Mouse (Mus musculus) CH12.LX (cell line): Measurements from ENCODE around the gene Zfp788. TPM values are rescaled to one million over a fixed set of nuclear protein-coding genes. Genes with fewer than 3 reads are reported as not detected.
"Not testable (repeated sequence)": the region's sequence is repeated elsewhere in the genome, so short reads cannot be mapped to it uniquely, and the experiment has no call there.

ENCODE experiments used
- DNase-seq: peaks from one replicate; pipeline ENCODE4 v3.0.0-alpha.2; 2013; ENCODE audit errors: extremely low read depth
- H3K27ac ChIP-seq: 2 replicates; pipeline ENCODE4 v1.5.1; 2012; ENCODE audit warnings: low read depth, mild to moderate bottlenecking, control low read depth, moderate library complexity; ENCODE audit not compliant: insufficient read depth
- H3K27me3 ChIP-seq: replicated peaks from 2 replicates; pipeline ENCODE3; 2012; ENCODE audit warnings: inconsistent platforms
- H3K36me3 ChIP-seq, 2 experiments: replicated peaks in 1 of 2; 2 replicates each; pipeline versions ENCODE3 to v1.6.1; 2012; ENCODE audit warnings: inconsistent platforms in 1 of 2, low read length in 1 of 2, mild to moderate bottlenecking in 1 of 2, mixed read lengths in 1 of 2, moderate library complexity in 1 of 2; ENCODE audit not compliant: control insufficient read depth in 1 of 2, insufficient read depth in 1 of 2
- H3K4me1 ChIP-seq, 2 experiments: 2 replicates each; pipeline ENCODE4 v1.6.1; 2012; ENCODE audit warnings: inconsistent platforms in 1 of 2, moderate library complexity in 1 of 2; ENCODE audit not compliant: insufficient read depth in 2 of 2, control insufficient read depth in 1 of 2
- H3K4me2 ChIP-seq: 2 replicates; pipeline ENCODE4 v1.6.1; 2012; ENCODE audit warnings: low read depth, mild to moderate bottlenecking, control low read depth; ENCODE audit not compliant: poor library complexity, insufficient read depth, severe bottlenecking
- H3K4me3 ChIP-seq, 3 experiments: fragments of 150-350 bp in 1 of 3; sonication (generic) in 1 of 3; replicated peaks in 1 of 3; 2 replicates each; pipeline versions ENCODE3 to v1.5.1; 2011 to 2012; ENCODE audit warnings: low read depth in 2 of 3, low read length in 2 of 3, mild to moderate bottlenecking in 2 of 3, moderate library complexity in 2 of 3, control low read depth in 1 of 3, improper control_type of control experiment in 1 of 3, inconsistent platforms in 1 of 3, mixed read lengths in 1 of 3; ENCODE audit not compliant: poor library complexity in 1 of 3
- H3K79me2 ChIP-seq: replicated peaks from 2 replicates; pipeline ENCODE4 v1.6.1; 2012; ENCODE audit warnings: mild to moderate bottlenecking, moderate library complexity; ENCODE audit not compliant: control insufficient read depth, poor library complexity, insufficient read depth, severe bottlenecking; ENCODE audit errors: extremely low read depth
- H3K9ac ChIP-seq: 2 replicates; pipeline ENCODE4 v1.6.1; 2012; ENCODE audit warnings: low read depth, mild to moderate bottlenecking, control low read depth, moderate library complexity; ENCODE audit not compliant: insufficient read depth
- H3K9me3 ChIP-seq: replicated peaks from 2 replicates; pipeline ENCODE3; 2012; ENCODE audit warnings: low read length, inconsistent platforms, mixed read lengths
- BHLHE40 ChIP-seq: IDR thresholded peaks from 2 replicates; pipeline ENCODE4 v1.6.1; 2011; ENCODE audit warnings: mild to moderate bottlenecking, low read depth, low read length, improper control_type of control experiment
- CTCF ChIP-seq, 2 experiments: IDR thresholded peaks in 1 of 2; conservative IDR thresholded peaks in 1 of 2; 2 replicates each; pipeline ENCODE4 v1.5.1; 2011 to 2012; ENCODE audit warnings: low read depth in 2 of 2, low read length in 2 of 2, improper control_type of control experiment in 1 of 2, inconsistent platforms in 1 of 2, mild to moderate bottlenecking in 1 of 2, moderate library complexity in 1 of 2
- E2F4 ChIP-seq: IDR thresholded peaks from 2 replicates; pipeline ENCODE4 v1.6.1; 2011; ENCODE audit warnings: low read depth, low read length, improper control_type of control experiment; ENCODE audit not compliant: insufficient replicate concordance
- ELF1 ChIP-seq: IDR thresholded peaks from 2 replicates; pipeline ENCODE4 v1.6.1; 2014; ENCODE audit warnings: low read depth, mild to moderate bottlenecking, inconsistent platforms, low read length, improper control_type of control experiment
- EP300 ChIP-seq: IDR thresholded peaks from 2 replicates; pipeline ENCODE4 v1.6.1; 2011; ENCODE audit warnings: low read length, improper control_type of control experiment
- ETS1 ChIP-seq: conservative IDR thresholded peaks from 2 replicates; pipeline ENCODE4 v1.6.1; 2012; ENCODE audit warnings: low read depth, mild to moderate bottlenecking, inconsistent platforms, low read length, improper control_type of control experiment, moderate library complexity
- HCFC1 ChIP-seq: IDR thresholded peaks from 2 replicates; pipeline ENCODE4 v1.6.1; 2012; ENCODE audit warnings: low read depth, mild to moderate bottlenecking, inconsistent platforms, low read length, improper control_type of control experiment
- IRF4 ChIP-seq: IDR thresholded peaks from 2 replicates; pipeline ENCODE4 v1.6.1; 2014; ENCODE audit warnings: low read depth, mild to moderate bottlenecking, inconsistent platforms, low read length, improper control_type of control experiment
- JUND ChIP-seq: conservative IDR thresholded peaks from 2 replicates; pipeline ENCODE4 v1.6.1; 2011; ENCODE audit warnings: low read depth, low read length, improper control_type of control experiment
- MAFK ChIP-seq: IDR thresholded peaks from 2 replicates; pipeline ENCODE4 v1.6.1; 2011; ENCODE audit warnings: low read length, improper control_type of control experiment; ENCODE audit not compliant: insufficient replicate concordance
- MAZ ChIP-seq: IDR thresholded peaks from 2 replicates; pipeline ENCODE4 v1.6.1; 2012; ENCODE audit warnings: low read depth, mild to moderate bottlenecking, inconsistent platforms, low read length, improper control_type of control experiment, moderate library complexity
- MEF2A ChIP-seq: IDR thresholded peaks from 2 replicates; pipeline ENCODE4 v1.6.1; 2014; ENCODE audit warnings: low read depth, mild to moderate bottlenecking, inconsistent platforms, low read length, improper control_type of control experiment, borderline replicate concordance
- MXI1 ChIP-seq: IDR thresholded peaks from 2 replicates; pipeline ENCODE4 v1.6.1; 2011; ENCODE audit warnings: mild to moderate bottlenecking, low read depth, low read length, improper control_type of control experiment
- NELFE ChIP-seq: IDR thresholded peaks from 2 replicates; pipeline ENCODE4 v1.6.1; 2011; ENCODE audit warnings: low read depth, low read length, improper control_type of control experiment
- NRF1 ChIP-seq: IDR thresholded peaks from 2 replicates; pipeline ENCODE4 v1.6.1; 2014; ENCODE audit warnings: low read depth, mild to moderate bottlenecking, inconsistent platforms, low read length, improper control_type of control experiment, moderate library complexity
- POLR2A ChIP-seq: IDR thresholded peaks from 2 replicates; pipeline ENCODE4 v1.6.1; 2011; ENCODE audit warnings: low read depth, mild to moderate bottlenecking, improper control_type of control experiment, low read length
- POLR2AphosphoS2 ChIP-seq: IDR thresholded peaks from 2 replicates; pipeline ENCODE4 v1.6.1; 2011; ENCODE audit warnings: low read depth, low read length, improper control_type of control experiment
- RAD21 ChIP-seq: IDR thresholded peaks from 2 replicates; pipeline ENCODE4 v1.6.1; 2011; ENCODE audit warnings: low read depth, mild to moderate bottlenecking, low read length, improper control_type of control experiment, moderate library complexity
- RCOR1 ChIP-seq: conservative IDR thresholded peaks from 2 replicates; pipeline ENCODE4 v1.6.1; 2012; ENCODE audit warnings: low read depth, mild to moderate bottlenecking, inconsistent platforms, low read length, improper control_type of control experiment
- SMC3 ChIP-seq: IDR thresholded peaks from 2 replicates; pipeline ENCODE4 v1.6.1; 2011; ENCODE audit warnings: low read depth, low read length, improper control_type of control experiment
- TBP ChIP-seq: conservative IDR thresholded peaks from 2 replicates; pipeline ENCODE4 v1.6.1; 2011; ENCODE audit warnings: low read depth, low read length, improper control_type of control experiment
- TCF12 ChIP-seq: IDR thresholded peaks from 2 replicates; pipeline ENCODE4 v1.6.1; 2014; ENCODE audit warnings: low read depth, mild to moderate bottlenecking, inconsistent platforms, low read length, improper control_type of control experiment
- USF1 ChIP-seq: IDR thresholded peaks from 2 replicates; pipeline ENCODE4 v1.6.1; 2014; ENCODE audit warnings: low read depth, mild to moderate bottlenecking, inconsistent platforms, low read length, improper control_type of control experiment
- ZMIZ1 ChIP-seq: IDR thresholded peaks from 2 replicates; pipeline ENCODE4 v1.6.1; 2012; ENCODE audit warnings: low read depth, mild to moderate bottlenecking, inconsistent platforms, low read length, improper control_type of control experiment
- ZNF384 ChIP-seq: IDR thresholded peaks from 2 replicates; pipeline ENCODE4 v1.6.1; 2012; ENCODE audit warnings: low read depth, low read length, improper control_type of control experiment, inconsistent platforms
- dilution Hi-C: fragments of 300-500 bp; cut with MboI; formaldehyde crosslinking; loops from 2 replicates; pipeline ENCODE4 v1.14.3; 2020; ENCODE audit warnings: low sequenced_read_pairs; ENCODE audit not compliant: extremely low pct_unique_long_range_greater_than_20kb, extremely low pct_ligation_motif_present
- in situ Hi-C: fragments of 300-500 bp; cut with MboI; formaldehyde crosslinking; loops from 3 replicates; pipeline ENCODE4 v1.14.3; 2019; ENCODE audit warnings: low sequenced_read_pairs, low pct_ligation_motif_present, low pct_unique_long_range_greater_than_20kb, mixed read lengths
- polyA plus RNA-seq: library from polyadenylated mRNA; unstranded; fragments of >175 nt; gene quantifications from 2 replicates; pipeline ENCODE4 v1.2.1, GENCODE M21; 2012; ENCODE audit warnings: low read depth; ENCODE audit not compliant: insufficient read length
- total RNA-seq, 2 experiments: library from RNA; depleted of rRNA; stranded (reverse); fragments of 300-350 nt in 1 of 2; fragments of >200 nt in 1 of 2; gene quantifications; 2 replicates each; pipeline ENCODE4 v1.2.3; 2012 to 2014

Zfp788 gene
- 4.8 and 5.0 TPM in 2 replicates for total RNA-seq (2012; rRNA removed)
- 11.6 and 13.8 TPM in 2 replicates for total RNA-seq (2014; rRNA removed)
- 5.4 and 5.6 TPM in 2 replicates for polyA plus RNA-seq

GRCm38 (mm10) chr7:41632409-41633220 lies at the start of gene Zfp788:
Gene Zfp788 (plus strand): TSS chr7:41633203.
- TF ChIP-seq ZMIZ1 (no peak), MAFK (no peak), CTCF (conservative IDR thresholded peaks at IDR 0.05 in 1 of 2, IDR thresholded peaks at IDR 0.05 in 1 of 2; ENCODE audit: low read depth in 2 of 2, low read length in 2 of 2) (peak in 1 of 2 experiments; percentile 61; a peak in 2 of 4 replicates), USF1 (no peak), NELFE (peak; percentile 11; the same call in 1 of the 2 replicates), ELF1 (no peak), POLR2A (peak; percentile 34; the same call in 1 of the 2 replicates), POLR2AphosphoS2 (peak; percentile 30; the same call in 1 of the 2 replicates), ETS1 (no peak), NRF1 (peak; percentile 22; the same call in 1 of the 2 replicates), IRF4 (no peak), BHLHE40 (no peak), ZNF384 (peak; percentile 70), MEF2A (no peak), TCF12 (no peak; the same call in 1 of the 2 replicates), E2F4 (no peak), SMC3 (0 out of 2 replicates have a peak, but pooled peaks have one; percentile 10), RAD21 (peak; percentile 54), JUND (no peak), TBP (no peak), EP300 (no peak), RCOR1 (no peak), HCFC1 (no peak), MAZ (no peak), MXI1 (no peak)
- Histone ChIP-seq H3K4me2 (peak within 1 kb of the TSS; percentile 75), H3K4me3 (peak within 1 kb of the TSS; percentile 58 to 73 (median 67)), H3K36me3 (peaks cover 15 to 35% of the 10 kb centered on the region in 2 experiments), H3K4me1 (peaks cover 2 to 15% of the 10 kb centered on the region in 2 experiments; a peak in 3 of 4 replicates), H3K27me3 (no peaks in the 10 kb centered on the region), H3K79me2 (peaks cover 13% of the 10 kb centered on the region), H3K9me3 (no peaks in the 10 kb centered on the region), H3K9ac (peak within 1 kb of the TSS; percentile 37), H3K27ac (peak within 1 kb of the TSS; percentile 77)
- in situ Hi-C loops (loop anchor here (25.0 kb wide), 1 partner anchor 245 kb away; the partner anchor contains the start of gene AI987944), dilution Hi-C loops (no loop called here)
- DNase-seq, result peak; percentile 94

- H3K27ac ChIP-seq, dilution Hi-C loops, in situ Hi-C loops: not testable (repeated sequence)
These were observed 45.2 kb upstream of the Zfp788 start for GRCm38 (mm10) chr7:41587831-41588230.

More at GRCm38 (mm10) chr7:41587831-41588230, 45.2 kb upstream of the Zfp788 start:
- not testable (repeated sequence) for H3K27me3 ChIP-seq, H3K9ac ChIP-seq, H3K36me3 ChIP-seq, DNase-seq, H3K4me2 ChIP-seq, H3K4me3 ChIP-seq, H3K9me3 ChIP-seq, H3K4me1 ChIP-seq, H3K79me2 ChIP-seq
